In genomic region chr3:94693874-94694273, GRCm38 (mm10) we compare ENCODE assay signal across 20 mouse cellular contexts. TPM values are rescaled to one million over a fixed set of nuclear protein-coding genes. Genes with fewer than 3 reads are reported as not detected.
"Had no signal": no experiment of that assay in that cellular context is flagged by ENCODE, and none has a peak within 500 bp of the region (broad histone marks: within the 10 kb centered on the region; RNA-seq: fewer than 3 reads in every experiment).

No protein-coding gene starts in this region.

RNA-seq across cellular contexts. Expression of gene Selenbp2, which starts 0.5 kb away (rescaled TPM):
- polyA plus RNA-seq: inflammation-experienced regulatory T-cells, adult 6 months; midbrain, embryonic 11.5 days; midbrain, embryonic 14.5 days; neural tube, embryonic 11.5 days; thymus, postnatal 0 days had no signal

RNA-seq across cellular contexts. Expression of gene Gm10972, which starts 51.0 kb away (rescaled TPM):
- total RNA-seq: hindbrain, postnatal 0 days; layer of hippocampus, adult 2 months; layer of hippocampus, postnatal 25 days; left cerebral cortex, adult 18-20 months; left cerebral cortex, postnatal 25 days; midbrain, postnatal 0 days had no signal
- polyA plus RNA-seq: hindbrain, postnatal 0 days; inflammation-experienced regulatory T-cells, adult 6 months; large intestine, adult 2 months; limb, embryonic 10.5 days; limb, embryonic 13.5 days; liver, embryonic 14.5 days; lung, adult 2 months; macrophage; midbrain, embryonic 11.5 days; midbrain, embryonic 14.5 days; midbrain, postnatal 0 days; neural tube, embryonic 11.5 days; neural tube, embryonic 14.5 days; small intestine, adult 2 months; spleen, adult 2 months; thymus, postnatal 0 days had no signal
